Mouse (Mus musculus): ENCODE measurements around the gene Atxn7l1. TPM values are rescaled to one million over a fixed set of nuclear protein-coding genes. Genes with fewer than 3 reads are reported as not detected.

The Atxn7l1 gene
- polyA plus RNA-seq, 1 experiment = 23.7 TPM

GRCm38 (mm10) chr12:33253206-33253605 is 105.7 kb downstream of the Atxn7l1 start:
- DNase-seq = no peak
- no peak for TF ChIP-seq CTCF (conservative IDR thresholded peaks at IDR 0.05; ENCODE audit: insufficient read depth, insufficient read length, low read depth, low read length)
- TF ChIP-seq POLR2A (IDR thresholded peaks at IDR 0.05; ENCODE audit: low read depth, low read length) = no peak
- H3K36me3 ChIP-seq (ENCODE audit: control insufficient read depth, insufficient read depth, low read length) = no peaks in the 10 kb centered on the region
- no peak overlapping the region for H3K4me3 ChIP-seq (ENCODE audit: insufficient read depth, low read depth, low read length)
- H3K27ac ChIP-seq (ENCODE audit: insufficient read depth, low read depth, low read length) = no peak overlapping the region
- no peaks in the 10 kb centered on the region for H3K4me1 ChIP-seq (ENCODE audit: control insufficient read depth, insufficient read depth, low read length)
- no peaks in the 10 kb centered on the region for H3K27me3 ChIP-seq (replicated peaks; ENCODE audit: control insufficient read depth, insufficient read depth, low read length)
- 88% methylated on average over 9 of the region's 9 CpGs for WGBS

- DNase-seq = no peak
- Histone ChIP-seq H3K36me3 (ENCODE audit: control insufficient read depth, insufficient read depth, low read length) (no peaks in the 10 kb centered on the region), H3K4me1 (ENCODE audit: control insufficient read depth, insufficient read depth, low read length) (no peaks in the 10 kb centered on the region), H3K27me3 (replicated peaks; ENCODE audit: control insufficient read depth, insufficient read depth, low read length) (no peaks in the 10 kb centered on the region), H3K4me3 (ENCODE audit: insufficient read depth, low read depth, low read length) (no peak overlapping the region), H3K27ac (ENCODE audit: insufficient read depth, low read depth, low read length) (no peak overlapping the region)
- WGBS = 73% methylated on average over 2 of the region's 2 CpGs
- TF ChIP-seq CTCF (conservative IDR thresholded peaks at IDR 0.05; ENCODE audit: insufficient read depth, insufficient read length, low read depth, low read length) (no peak), POLR2A (IDR thresholded peaks at IDR 0.05; ENCODE audit: low read depth, low read length) (no peak)
These were observed 107.8 kb downstream of the Atxn7l1 start for GRCm38 (mm10) chr12:33255256-33255655.

- TF ChIP-seq POLR2A (IDR thresholded peaks at IDR 0.05; ENCODE audit: low read depth, low read length) (no peak), CTCF (conservative IDR thresholded peaks at IDR 0.05; ENCODE audit: insufficient read depth, insufficient read length, low read depth, low read length) (no peak)
- H3K4me3 ChIP-seq (ENCODE audit: insufficient read depth, low read depth, low read length) = no peak overlapping the region
- 93% methylated on average over 6 of the region's 6 CpGs for WGBS
These were observed 108.9 kb downstream of the Atxn7l1 start for GRCm38 (mm10) chr12:33256426-33256825.

GRCm38 (mm10) chr12:33258995-33259529 is 111.6 kb downstream of the Atxn7l1 start:
- Histone ChIP-seq H3K4me1 (ENCODE audit: control insufficient read depth, insufficient read depth, low read length) (no peaks in the 10 kb centered on the region), H3K36me3 (ENCODE audit: control insufficient read depth, insufficient read depth, low read length) (no peaks in the 10 kb centered on the region), H3K27me3 (replicated peaks; ENCODE audit: control insufficient read depth, insufficient read depth, low read length) (no peaks in the 10 kb centered on the region), H3K27ac (ENCODE audit: insufficient read depth, low read depth, low read length) (no peak overlapping the region), H3K4me3 (ENCODE audit: insufficient read depth, low read depth, low read length) (no peak overlapping the region)
- DNase-seq = no peak
- WGBS = 87% methylated on average over 5 of the region's 5 CpGs
- TF ChIP-seq CTCF (conservative IDR thresholded peaks at IDR 0.05; ENCODE audit: insufficient read depth, insufficient read length, low read depth, low read length) = no peak

More at GRCm38 (mm10) chr12:33256426-33256825, 108.9 kb downstream of the Atxn7l1 start:
- H3K36me3 ChIP-seq (ENCODE audit: control insufficient read depth, insufficient read depth, low read length) = no peaks in the 10 kb centered on the region
- no peak for DNase-seq
- no peaks in the 10 kb centered on the region for H3K4me1 ChIP-seq (ENCODE audit: control insufficient read depth, insufficient read depth, low read length)
- no peaks in the 10 kb centered on the region for H3K27me3 ChIP-seq (replicated peaks; ENCODE audit: control insufficient read depth, insufficient read depth, low read length)
- H3K27ac ChIP-seq (ENCODE audit: insufficient read depth, low read depth, low read length) = no peak overlapping the region

- no peaks in the 10 kb centered on the region for H3K27me3 ChIP-seq (replicated peaks; ENCODE audit: control insufficient read depth, insufficient read depth, low read length)
- H3K36me3 ChIP-seq (ENCODE audit: control insufficient read depth, insufficient read depth, low read length) = no peaks in the 10 kb centered on the region
- DNase-seq = no peak
- TF ChIP-seq POLR2A (IDR thresholded peaks at IDR 0.05; ENCODE audit: low read depth, low read length) = no peak
- TF ChIP-seq CTCF (conservative IDR thresholded peaks at IDR 0.05; ENCODE audit: insufficient read depth, insufficient read length, low read depth, low read length) = no peak
- 78% methylated on average over 7 of the region's 7 CpGs for WGBS
- H3K4me3 ChIP-seq (ENCODE audit: insufficient read depth, low read depth, low read length) = no peak overlapping the region
- H3K27ac ChIP-seq (ENCODE audit: insufficient read depth, low read depth, low read length) = no peak overlapping the region
- no peaks in the 10 kb centered on the region for H3K4me1 ChIP-seq (ENCODE audit: control insufficient read depth, insufficient read depth, low read length)
These were observed 113.1 kb downstream of the Atxn7l1 start for GRCm38 (mm10) chr12:33260575-33260974.

- TF ChIP-seq POLR2A (IDR thresholded peaks at IDR 0.05; ENCODE audit: low read depth, low read length) (no peak), CTCF (conservative IDR thresholded peaks at IDR 0.05; ENCODE audit: insufficient read depth, insufficient read length, low read depth, low read length) (no peak)
- DNase-seq = no peak
- 92% methylated on average over 11 of the region's 11 CpGs for WGBS
- Histone ChIP-seq H3K4me1 (ENCODE audit: control insufficient read depth, insufficient read depth, low read length) (no peaks in the 10 kb centered on the region), H3K27ac (ENCODE audit: insufficient read depth, low read depth, low read length) (no peak overlapping the region), H3K4me3 (ENCODE audit: insufficient read depth, low read depth, low read length) (no peak overlapping the region), H3K27me3 (replicated peaks; ENCODE audit: control insufficient read depth, insufficient read depth, low read length) (no peaks in the 10 kb centered on the region), H3K36me3 (ENCODE audit: control insufficient read depth, insufficient read depth, low read length) (no peaks in the 10 kb centered on the region)
These were observed 118.4 kb downstream of the Atxn7l1 start for GRCm38 (mm10) chr12:33265877-33266276.

- no peak for TF ChIP-seq POLR2A (IDR thresholded peaks at IDR 0.05; ENCODE audit: low read depth, low read length)
- TF ChIP-seq CTCF (conservative IDR thresholded peaks at IDR 0.05; ENCODE audit: insufficient read depth, insufficient read length, low read depth, low read length) = no peak
- no peaks in the 10 kb centered on the region for H3K27me3 ChIP-seq (replicated peaks; ENCODE audit: control insufficient read depth, insufficient read depth, low read length)
- no peak overlapping the region for H3K4me3 ChIP-seq (ENCODE audit: insufficient read depth, low read depth, low read length)
- no peak for DNase-seq
- no peaks in the 10 kb centered on the region for H3K36me3 ChIP-seq (ENCODE audit: control insufficient read depth, insufficient read depth, low read length)
- H3K27ac ChIP-seq (ENCODE audit: insufficient read depth, low read depth, low read length) = no peak overlapping the region
- 57% methylated on average over 4 of the region's 4 CpGs for WGBS
- H3K4me1 ChIP-seq (ENCODE audit: control insufficient read depth, insufficient read depth, low read length) = no peaks in the 10 kb centered on the region
These were observed 120.5 kb downstream of the Atxn7l1 start for GRCm38 (mm10) chr12:33267965-33268364.

Data from kidney, adult 2 months (tissue).